Mouse (Mus musculus): Measurements from ENCODE around the gene Spen. TPM values are rescaled to one million over a fixed set of nuclear protein-coding genes. Genes with fewer than 3 reads are reported as not detected.

The Spen gene
- polyA plus RNA-seq, 1 experiment from 2014 or later, result 12.5 TPM

- H3K27ac ChIP-seq (replicated peaks; ENCODE audit: low read depth, low read length), result no peak overlapping the region
- 90% methylated on average over 9 of the region's 9 CpGs for WGBS
- H3K27me3 ChIP-seq (replicated peaks; ENCODE audit: control insufficient read depth, insufficient read depth, low read length), result no peaks in the 10 kb centered on the region
- H3K4me1 ChIP-seq (ENCODE audit: control insufficient read depth, insufficient read depth, low read length), result no peaks in the 10 kb centered on the region
- no peak for DNase-seq (ENCODE audit: low spot score)
- no peaks in the 10 kb centered on the region for H3K9me3 ChIP-seq (ENCODE audit: control insufficient read depth, low read length)
- no peak for ATAC-seq (ENCODE audit: low read depth)
- no peak overlapping the region for H3K4me2 ChIP-seq (ENCODE audit: low read depth, low read length)
- H3K36me3 ChIP-seq (ENCODE audit: control insufficient read depth, insufficient read depth, low read length), result peaks cover 44% of the 10 kb centered on the region
- no peak overlapping the region for H3K9ac ChIP-seq (ENCODE audit: low read depth, low read length)
- no peak overlapping the region for H3K4me3 ChIP-seq (ENCODE audit: low read depth, low read length)
Observed at GRCm38 (mm10) chr4:141451916-141452450, 86.4 kb downstream of the Spen start.

GRCm38 (mm10) chr4:141451251-141451650, 87.1 kb downstream of the Spen start:
- Histone ChIP-seq H3K4me2 (ENCODE audit: low read depth, low read length) (no peak overlapping the region), H3K4me3 (ENCODE audit: low read depth, low read length) (no peak overlapping the region), H3K4me1 (ENCODE audit: control insufficient read depth, insufficient read depth, low read length) (no peaks in the 10 kb centered on the region), H3K27ac (replicated peaks; ENCODE audit: low read depth, low read length) (no peak overlapping the region), H3K9ac (ENCODE audit: low read depth, low read length) (no peak overlapping the region), H3K27me3 (replicated peaks; ENCODE audit: control insufficient read depth, insufficient read depth, low read length) (no peaks in the 10 kb centered on the region), H3K36me3 (ENCODE audit: control insufficient read depth, insufficient read depth, low read length) (peaks cover 49% of the 10 kb centered on the region), H3K9me3 (ENCODE audit: control insufficient read depth, low read length) (no peaks in the 10 kb centered on the region)
- 90% methylated on average over 2 of the region's 2 CpGs for WGBS
- DNase-seq (ENCODE audit: low spot score), result no peak
- ATAC-seq (ENCODE audit: low read depth), result no peak

- Histone ChIP-seq H3K4me1 (ENCODE audit: control insufficient read depth, insufficient read depth, low read length) (peaks cover 15% of the 10 kb centered on the region), H3K36me3 (ENCODE audit: control insufficient read depth, insufficient read depth, low read length) (peaks cover 30% of the 10 kb centered on the region), H3K4me3 (ENCODE audit: low read depth, low read length) (no peak overlapping the region), H3K27me3 (replicated peaks; ENCODE audit: control insufficient read depth, insufficient read depth, low read length) (no peaks in the 10 kb centered on the region), H3K4me2 (ENCODE audit: low read depth, low read length) (no peak overlapping the region), H3K9me3 (ENCODE audit: control insufficient read depth, low read length) (no peaks in the 10 kb centered on the region), H3K27ac (replicated peaks; ENCODE audit: low read depth, low read length) (no peak overlapping the region), H3K9ac (ENCODE audit: low read depth, low read length) (no peak overlapping the region)
- no peak for DNase-seq (ENCODE audit: low spot score)
- no peak for ATAC-seq (ENCODE audit: low read depth)
- WGBS, result 73% methylated on average over 7 of the region's 7 CpGs
Observed at GRCm38 (mm10) chr4:141446211-141446610, 92.2 kb downstream of the Spen start.

- DNase-seq (ENCODE audit: low spot score), result no peak
- WGBS, result 13% methylated on average over 14 of the region's 14 CpGs
Observed at GRCm38 (mm10) chr4:141445328-141445720, 93.1 kb downstream of the Spen start.

GRCm38 (mm10) chr4:141444451-141445327, 93.7 kb downstream of the Spen start, which contains the start of gene Zbtb17:
TSS of gene Zbtb17 (plus strand) at chr4:141444654.
- H3K4me2 ChIP-seq (ENCODE audit: low read depth, low read length), result peak within 1 kb of the TSS; percentile 90
- H3K4me1 ChIP-seq (ENCODE audit: control insufficient read depth, insufficient read depth, low read length), result peaks cover 15% of the 10 kb centered on the region
- WGBS, result under 1% methylated on average over 40 of the region's 102 CpGs
- H3K36me3 ChIP-seq (ENCODE audit: control insufficient read depth, insufficient read depth, low read length), result peaks cover 29% of the 10 kb centered on the region
- H3K27ac ChIP-seq (replicated peaks; ENCODE audit: low read depth, low read length), result peak within 1 kb of the TSS; percentile 70; the same call in 1 of the 2 replicates
- DNase-seq (ENCODE audit: low spot score) (peak; percentile 96), ATAC-seq (ENCODE audit: low read depth) (peak; percentile 95)
- H3K9me3 ChIP-seq (ENCODE audit: control insufficient read depth, low read length), result no peaks in the 10 kb centered on the region
- H3K4me3 ChIP-seq (ENCODE audit: low read depth, low read length), result peak within 1 kb of the TSS; percentile 98
- no peaks in the 10 kb centered on the region for H3K27me3 ChIP-seq (replicated peaks; ENCODE audit: control insufficient read depth, insufficient read depth, low read length)
- H3K9ac ChIP-seq (ENCODE audit: low read depth, low read length), result peak within 1 kb of the TSS; percentile 96

More at GRCm38 (mm10) chr4:141445328-141445720, 93.1 kb downstream of the Spen start:
- Histone ChIP-seq H3K27me3 (replicated peaks; ENCODE audit: control insufficient read depth, insufficient read depth, low read length) (no peaks in the 10 kb centered on the region), H3K27ac (replicated peaks; ENCODE audit: low read depth, low read length) (peak overlapping the region; percentile 70; the same call in 1 of the 2 replicates), H3K36me3 (ENCODE audit: control insufficient read depth, insufficient read depth, low read length) (peaks cover 30% of the 10 kb centered on the region), H3K4me1 (ENCODE audit: control insufficient read depth, insufficient read depth, low read length) (peaks cover 15% of the 10 kb centered on the region), H3K9ac (ENCODE audit: low read depth, low read length) (peak overlapping the region; percentile 96), H3K4me3 (ENCODE audit: low read depth, low read length) (peak overlapping the region; percentile 98), H3K4me2 (ENCODE audit: low read depth, low read length) (peak overlapping the region; percentile 90), H3K9me3 (ENCODE audit: control insufficient read depth, low read length) (no peaks in the 10 kb centered on the region)
- ATAC-seq (ENCODE audit: low read depth), result 0 out of 2 replicates have a peak, but pooled peaks have one; percentile 2

- DNase-seq (ENCODE audit: low spot score) (no peak), ATAC-seq (ENCODE audit: low read depth) (no peak)
- peaks cover 15% of the 10 kb centered on the region for H3K4me1 ChIP-seq (ENCODE audit: control insufficient read depth, insufficient read depth, low read length)
- WGBS, result 48% methylated on average over 11 of the region's 11 CpGs
- H3K36me3 ChIP-seq (ENCODE audit: control insufficient read depth, insufficient read depth, low read length), result peaks cover 23% of the 10 kb centered on the region
- peak overlapping the region; percentile 98 for H3K4me3 ChIP-seq (ENCODE audit: low read depth, low read length)
- peak overlapping the region; percentile 90 for H3K4me2 ChIP-seq (ENCODE audit: low read depth, low read length)
- H3K27me3 ChIP-seq (replicated peaks; ENCODE audit: control insufficient read depth, insufficient read depth, low read length), result no peaks in the 10 kb centered on the region
- no peaks in the 10 kb centered on the region for H3K9me3 ChIP-seq (ENCODE audit: control insufficient read depth, low read length)
- peak overlapping the region; percentile 96 for H3K9ac ChIP-seq (ENCODE audit: low read depth, low read length)
- 0 out of 2 replicates have a peak overlapping the region, but pooled peaks have one; percentile 0 for H3K27ac ChIP-seq (replicated peaks; ENCODE audit: low read depth, low read length)
Observed at GRCm38 (mm10) chr4:141443641-141444429, 94.6 kb downstream of the Spen start.

GRCm38 (mm10) chr4:141440877-141441276, 97.5 kb downstream of the Spen start:
- Histone ChIP-seq H3K9ac (ENCODE audit: low read depth, low read length) (no peak overlapping the region), H3K36me3 (ENCODE audit: control insufficient read depth, insufficient read depth, low read length) (no peaks in the 10 kb centered on the region), H3K9me3 (ENCODE audit: control insufficient read depth, low read length) (no peaks in the 10 kb centered on the region), H3K27ac (replicated peaks; ENCODE audit: low read depth, low read length) (no peak overlapping the region), H3K4me3 (ENCODE audit: low read depth, low read length) (no peak overlapping the region), H3K4me2 (ENCODE audit: low read depth, low read length) (no peak overlapping the region), H3K27me3 (replicated peaks; ENCODE audit: control insufficient read depth, insufficient read depth, low read length) (no peaks in the 10 kb centered on the region), H3K4me1 (ENCODE audit: control insufficient read depth, insufficient read depth, low read length) (peaks cover 14% of the 10 kb centered on the region)
- DNase-seq (ENCODE audit: low spot score) (no peak), ATAC-seq (ENCODE audit: low read depth) (no peak)

GRCm38 (mm10) chr4:141439083-141439803, 99.2 kb downstream of the Spen start:
- no peaks in the 10 kb centered on the region for H3K9me3 ChIP-seq (ENCODE audit: control insufficient read depth, low read length)

More at GRCm38 (mm10) chr4:141439083-141439803, 99.2 kb downstream of the Spen start:
- no peak overlapping the region for H3K4me3 ChIP-seq (ENCODE audit: low read depth, low read length)
- no peak overlapping the region for H3K9ac ChIP-seq (ENCODE audit: low read depth, low read length)
- no peak for ATAC-seq (ENCODE audit: low read depth)
- no peak overlapping the region for H3K27ac ChIP-seq (replicated peaks; ENCODE audit: low read depth, low read length)
- H3K27me3 ChIP-seq (replicated peaks; ENCODE audit: control insufficient read depth, insufficient read depth, low read length), result no peaks in the 10 kb centered on the region
- H3K4me2 ChIP-seq (ENCODE audit: low read depth, low read length), result no peak overlapping the region
- H3K36me3 ChIP-seq (ENCODE audit: control insufficient read depth, insufficient read depth, low read length), result no peaks in the 10 kb centered on the region
- H3K4me1 ChIP-seq (ENCODE audit: control insufficient read depth, insufficient read depth, low read length), result peaks cover 6% of the 10 kb centered on the region; the same call in 1 of the 2 replicates
- 79% methylated on average over 12 of the region's 12 CpGs for WGBS
- DNase-seq (ENCODE audit: low spot score), result no peak

Measured in embryonic facial prominence, embryonic 14.5 days (tissue).